Mouse (Mus musculus) ES-E14 (cell line): ENCODE measurements around the gene Trim28. TPM values are rescaled to one million over a fixed set of nuclear protein-coding genes. Genes with fewer than 3 reads are reported as not detected.

Source experiments
- DNase-seq: peaks from one replicate; pipeline ENCODE4 v3.0.0-alpha.2; 2013; ENCODE audit warnings: low read depth, low spot score
- H3K27ac ChIP-seq: 2 replicates; pipeline ENCODE4 v1.5.1; 2012; ENCODE audit warnings: low read depth, mild to moderate bottlenecking, low read length, moderate library complexity, mixed read lengths; ENCODE audit not compliant: poor library complexity, insufficient read depth, severe bottlenecking
- H3K36me3 ChIP-seq: 2 replicates; pipeline ENCODE4 v1.6.1; 2012; ENCODE audit warnings: mild to moderate bottlenecking, low read length, moderate library complexity, mixed read lengths; ENCODE audit not compliant: control insufficient read depth, poor library complexity, insufficient read depth, severe bottlenecking
- H3K4me1 ChIP-seq, 2 experiments: fragments of 150-350 bp in 1 of 2; sonication (generic) in 1 of 2; 2 replicates each; pipeline ENCODE4 v1.6.1; 2012; ENCODE audit warnings: low read length in 2 of 2, mild to moderate bottlenecking in 1 of 2, mixed read lengths in 1 of 2; ENCODE audit not compliant: control insufficient read depth in 2 of 2, insufficient read depth in 2 of 2, poor library complexity in 1 of 2
- H3K4me3 ChIP-seq, 2 experiments: fragments of 150-350 bp in 1 of 2; sonication (generic) in 1 of 2; 2 replicates each; pipeline ENCODE4 v1.5.1; 2012; ENCODE audit warnings: low read length in 2 of 2, low read depth in 1 of 2, mild to moderate bottlenecking in 1 of 2, mixed read lengths in 1 of 2; ENCODE audit not compliant: insufficient read depth in 1 of 2, poor library complexity in 1 of 2, severe bottlenecking in 1 of 2
- H3K9ac ChIP-seq: 2 replicates; pipeline ENCODE4 v1.6.1; 2012; ENCODE audit warnings: low read depth, mild to moderate bottlenecking, low read length, mixed read lengths; ENCODE audit not compliant: poor library complexity, insufficient read depth, severe bottlenecking
- H3K9me3 ChIP-seq: fragments of 150-350 bp; sonication (generic); 2 replicates; pipeline ENCODE4 v1.6.1; 2012; ENCODE audit warnings: low read depth, mild to moderate bottlenecking, low read length; ENCODE audit not compliant: control insufficient read depth, insufficient read depth
- CHD2 ChIP-seq: IDR thresholded peaks from 2 replicates; pipeline ENCODE4 v1.6.1; 2014; ENCODE audit warnings: mild to moderate bottlenecking, low read depth, low read length, inconsistent platforms
- HCFC1 ChIP-seq: IDR thresholded peaks from 2 replicates; pipeline ENCODE4 v1.6.1; 2012; ENCODE audit warnings: low read length, inconsistent platforms, borderline replicate concordance; ENCODE audit not compliant: insufficient read depth
- MAFK ChIP-seq: IDR thresholded peaks from 2 replicates; pipeline ENCODE4 v1.6.1; 2014; ENCODE audit warnings: mild to moderate bottlenecking, low read depth, low read length, inconsistent platforms; ENCODE audit not compliant: insufficient read depth
- ZC3H11A ChIP-seq: IDR thresholded peaks from 2 replicates; pipeline ENCODE4 v1.6.1; 2012; ENCODE audit warnings: low read depth, mild to moderate bottlenecking, inconsistent platforms, low read length, borderline replicate concordance
- ZNF384 ChIP-seq: IDR thresholded peaks from 2 replicates; pipeline ENCODE4 v1.6.1; 2012; ENCODE audit warnings: low read depth, low read length, inconsistent platforms
- in situ Hi-C, 2 experiments: fragments of 600-800 bp; cut with MboI; formaldehyde crosslinking; loops; one replicate each; pipeline ENCODE4 v1.15.1; 2025; ENCODE audit warnings: low sequenced_read_pairs in 2 of 2, inconsistent platforms in 1 of 2; ENCODE audit not compliant: unreplicated experiment in 2 of 2
- total RNA-seq: library from RNA; depleted of rRNA; stranded (reverse); fragments of 300-350 nt; gene quantifications from 2 replicates; pipeline ENCODE4 v1.2.3, GENCODE M21; 2012

The Trim28 gene
- total RNA-seq, 1 experiment: 2,698 TPM

- in situ Hi-C loops: no loop called here
Measured at GRCm38 (mm10) chr7:13032541-13032940, 33.6 kb downstream of the Trim28 start.

GRCm38 (mm10) chr7:13033451-13034147 lies 34.7 kb downstream of the Trim28 start:
- no peak for DNase-seq
- Histone ChIP-seq H3K4me1 (peaks cover 0 to 10% of the 10 kb centered on the region in 2 experiments; a peak in 2 of 4 replicates), H3K4me3 (peak overlapping the region; percentile 58 to 71), H3K36me3 (peaks cover 50% of the 10 kb centered on the region), H3K9ac (peak overlapping the region; percentile 80), H3K27ac (peak overlapping the region; percentile 95), H3K9me3 (no peaks in the 10 kb centered on the region)
- in situ Hi-C loops: no loop called here
- no peak for TF ChIP-seq HCFC1
- TF ChIP-seq ZNF384: no peak
- TF ChIP-seq ZC3H11A: no peak
- TF ChIP-seq MAFK: no peak
- no peak for TF ChIP-seq CHD2

More at GRCm38 (mm10) chr7:13032541-13032940, 33.6 kb downstream of the Trim28 start:
- DNase-seq: no peak
- H3K4me3 ChIP-seq: no peak overlapping the region
- no peaks in the 10 kb centered on the region for H3K9me3 ChIP-seq
- no peak overlapping the region for H3K27ac ChIP-seq
- TF ChIP-seq ZC3H11A (no peak), HCFC1 (no peak), CHD2 (no peak), ZNF384 (no peak), MAFK (no peak)
- H3K4me1 ChIP-seq: peaks cover 0 to 15% of the 10 kb centered on the region in 2 experiments; a peak in 2 of 4 replicates
- peaks cover 60% of the 10 kb centered on the region for H3K36me3 ChIP-seq
- no peak overlapping the region for H3K9ac ChIP-seq

- peak within 1 kb of the TSS; percentile 58 to 71 for H3K4me3 ChIP-seq
- DNase-seq: peak; percentile 97
- no peak for TF ChIP-seq ZNF384
- peak; percentile 64; the same call in 1 of the 2 replicates for TF ChIP-seq HCFC1
- 0 out of 2 replicates have a peak, but pooled peaks have one; percentile 44 for TF ChIP-seq CHD2
- peak within 1 kb of the TSS; percentile 80 for H3K9ac ChIP-seq
- H3K4me1 ChIP-seq: peaks cover 0 to 13% of the 10 kb centered on the region in 2 experiments; a peak in 2 of 4 replicates
- H3K27ac ChIP-seq: peak within 1 kb of the TSS; percentile 95
- no peaks in the 10 kb centered on the region for H3K9me3 ChIP-seq
- in situ Hi-C loops: no loop called here
- H3K36me3 ChIP-seq: peaks cover 42% of the 10 kb centered on the region
Measured at GRCm38 (mm10) chr7:13034148-13034977, 35.4 kb downstream of the Trim28 start, which contains the start of gene Chmp2a. Chmp2a (minus strand) TSS chr7:13034807.

- Histone ChIP-seq H3K27ac (peak overlapping the region; percentile 38), H3K9ac (peak overlapping the region; percentile 65; the same call in 1 of the 2 replicates), H3K4me3 (peak overlapping the region; percentile 6 to 33; a peak in 2 of 4 replicates), H3K9me3 (no peaks in the 10 kb centered on the region), H3K4me1 (peaks cover 0 to 10% of the 10 kb centered on the region in 2 experiments; a peak in 2 of 4 replicates), H3K36me3 (peaks cover 32% of the 10 kb centered on the region)
- TF ChIP-seq ZNF384 (no peak), MAFK (no peak), ZC3H11A (no peak), CHD2 (no peak), HCFC1 (no peak)
- DNase-seq: no peak
- in situ Hi-C loops: no loop called here
Measured at GRCm38 (mm10) chr7:13035211-13035855, 36.4 kb downstream of the Trim28 start.
